Mouse (Mus musculus): ENCODE data around the gene Alg2.

The Alg2 gene

DNA sequence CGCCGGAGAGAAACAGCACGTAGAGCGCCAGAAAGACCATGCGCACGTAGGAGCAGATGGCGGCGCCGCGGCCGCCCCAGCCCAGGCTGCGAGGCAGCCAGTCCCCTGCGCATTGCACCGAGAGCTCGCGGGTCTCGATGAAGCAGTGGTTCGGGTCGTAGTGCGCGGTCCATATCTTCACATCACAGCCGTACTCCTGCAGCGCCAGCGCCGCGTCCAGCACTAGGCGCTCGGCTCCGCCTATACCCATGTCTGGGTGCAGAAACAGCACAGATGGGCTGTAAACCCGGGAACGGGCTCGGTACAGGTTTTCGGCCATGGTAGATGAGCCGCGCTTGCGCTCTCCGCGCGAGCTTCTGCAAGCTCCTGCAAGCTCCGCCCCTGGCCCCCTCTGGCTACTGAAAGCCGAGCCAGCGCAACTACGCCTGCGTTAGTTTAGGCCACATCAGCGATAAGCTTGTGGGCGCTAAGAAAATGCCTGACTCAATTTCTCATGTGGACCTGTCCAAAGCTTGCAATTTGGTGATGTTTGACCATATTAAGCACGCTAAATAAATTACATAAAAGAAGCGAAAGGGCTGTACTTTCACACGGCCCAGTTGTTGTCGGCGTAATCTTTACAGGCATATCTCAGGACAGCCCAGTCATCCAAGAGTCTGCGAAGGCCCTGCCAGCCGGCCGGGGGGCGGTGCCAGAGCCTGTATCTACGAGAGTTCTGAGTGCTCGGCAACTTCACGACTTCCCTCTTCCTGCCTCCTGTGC is at the start of gene Alg2, which contains the start of gene Sec61b:
Gene Alg2 (minus strand): TSS at position 366 of the 762 bp plus-strand sequence.
Gene Sec61b (plus strand): TSS at position 691 of the 762 bp plus-strand sequence.
- DNase-seq (ENCODE audit: low read depth, low spot score), result peak; percentile 98

DNA sequence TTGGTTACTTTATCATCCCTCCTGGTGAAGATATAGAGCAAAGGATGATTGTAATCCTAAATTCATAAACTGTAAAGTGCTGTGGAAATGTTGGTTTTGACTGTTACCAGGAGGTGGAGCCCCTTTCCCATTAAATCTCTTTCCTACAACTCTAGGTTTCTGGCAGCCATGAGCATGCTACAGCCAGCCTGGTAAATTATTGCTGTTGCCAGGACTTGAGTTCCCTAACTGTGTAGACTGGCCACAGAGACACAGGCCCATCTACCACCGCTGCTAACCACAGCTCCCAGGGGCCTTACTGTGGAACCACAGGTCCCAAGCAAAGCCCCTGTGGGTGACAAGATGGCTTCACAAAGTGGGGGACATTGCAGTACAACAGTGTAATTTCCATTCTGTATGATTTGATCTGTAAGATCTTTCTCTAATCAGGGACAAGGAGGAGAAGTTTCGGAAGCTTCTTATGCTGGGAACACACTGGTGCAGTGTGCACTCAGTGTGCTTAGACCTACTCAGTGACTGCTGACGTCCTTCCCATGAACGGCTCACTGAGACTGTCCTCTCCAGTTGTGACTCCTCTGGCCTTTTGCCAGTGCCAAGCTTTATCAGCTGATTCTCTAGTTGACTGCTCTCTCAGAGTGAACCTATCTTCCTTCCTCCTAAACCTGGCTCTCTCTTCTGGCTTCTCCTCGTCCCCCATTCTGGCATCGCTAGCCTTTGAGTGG is 47.9 kb upstream of the Alg2 start:
- DNase-seq (ENCODE audit: low read depth, low spot score), result no peak

DNA sequence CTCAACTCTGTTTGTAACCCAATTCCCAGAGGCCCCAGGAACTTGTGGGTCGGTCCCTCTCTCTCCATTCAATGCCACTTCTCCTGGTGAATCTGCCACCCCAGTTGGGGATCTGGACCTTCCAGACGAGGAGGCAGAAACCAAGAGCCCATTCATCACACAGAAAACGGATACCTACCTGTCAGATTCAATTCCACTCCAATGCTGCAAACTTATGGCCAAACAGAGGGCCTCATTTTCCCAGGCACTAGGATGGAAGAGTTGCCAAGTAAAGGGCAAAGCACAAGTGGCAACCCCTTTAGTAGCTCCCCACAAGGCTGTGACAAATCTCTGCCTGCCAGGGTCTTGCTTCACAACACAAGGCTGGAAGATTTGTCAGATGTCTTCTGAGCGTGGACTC is 45.9 kb upstream of the Alg2 start:
- DNase-seq (ENCODE audit: low read depth, low spot score), result no peak

DNA sequence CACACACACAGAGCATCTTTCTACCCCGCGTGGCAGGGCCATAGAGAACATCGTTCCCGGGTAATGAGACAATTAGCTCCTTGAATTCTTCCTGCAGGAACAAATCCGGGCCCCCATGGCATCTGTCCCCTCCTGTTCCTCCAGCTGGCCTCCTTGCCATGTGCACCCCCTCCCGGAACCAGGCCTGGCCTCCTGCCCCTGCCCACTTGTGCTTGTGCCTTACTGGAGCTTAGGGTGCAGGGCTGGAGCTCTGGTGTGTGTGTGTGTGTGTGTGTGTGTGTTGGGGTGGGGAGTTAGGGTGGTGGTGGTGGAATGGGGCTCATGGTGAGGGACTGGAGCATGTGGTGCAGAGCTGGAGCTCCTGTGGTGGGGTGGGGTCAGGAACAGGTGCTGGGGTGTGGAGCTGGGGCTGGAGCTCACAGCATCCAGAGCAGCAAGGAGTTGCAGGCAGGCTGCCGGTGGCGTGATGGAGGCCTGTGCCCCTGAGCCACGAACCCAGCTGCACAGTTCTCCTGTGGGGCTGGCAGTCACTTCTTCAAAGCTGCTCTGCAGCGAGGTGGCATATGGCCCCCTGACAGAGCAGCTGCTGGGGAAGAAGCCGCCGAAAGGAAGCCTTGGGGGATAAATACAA is 44.5 kb upstream of the Alg2 start:
- no peak for DNase-seq (ENCODE audit: low read depth, low spot score)

DNA sequence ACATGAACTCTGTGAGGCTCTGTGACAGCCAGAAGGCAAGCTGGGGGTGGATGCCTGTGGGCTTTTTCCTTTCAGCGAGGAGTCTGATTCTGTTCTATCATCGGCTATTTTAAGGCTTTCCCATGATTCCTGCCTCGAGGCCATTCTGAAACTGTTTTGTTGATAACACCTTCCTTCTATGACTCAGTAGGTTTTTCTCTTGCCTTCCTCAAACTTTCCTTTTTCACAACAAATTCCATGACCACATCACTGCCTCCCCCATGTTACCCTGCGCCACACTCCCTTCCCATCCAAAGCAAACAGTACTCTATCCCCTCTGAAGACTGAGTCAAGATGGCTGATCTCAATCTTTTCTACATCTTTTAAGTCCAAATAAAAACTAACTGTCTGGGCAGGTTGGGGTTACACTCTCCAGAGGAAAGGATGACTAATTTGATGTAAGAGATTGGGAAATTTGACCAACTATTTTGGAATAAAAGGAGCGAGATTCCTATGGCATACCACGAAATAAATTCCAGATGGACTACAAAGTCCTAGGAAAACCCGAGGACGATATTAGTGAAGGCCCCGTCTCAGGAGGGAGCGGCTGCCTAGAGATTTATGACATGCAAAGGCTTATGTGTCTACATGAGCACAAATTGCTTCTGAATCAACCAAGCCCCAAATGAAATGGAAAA is 30.8 kb upstream of the Alg2 start:
- no peak for DNase-seq (ENCODE audit: low read depth, low spot score)

DNA sequence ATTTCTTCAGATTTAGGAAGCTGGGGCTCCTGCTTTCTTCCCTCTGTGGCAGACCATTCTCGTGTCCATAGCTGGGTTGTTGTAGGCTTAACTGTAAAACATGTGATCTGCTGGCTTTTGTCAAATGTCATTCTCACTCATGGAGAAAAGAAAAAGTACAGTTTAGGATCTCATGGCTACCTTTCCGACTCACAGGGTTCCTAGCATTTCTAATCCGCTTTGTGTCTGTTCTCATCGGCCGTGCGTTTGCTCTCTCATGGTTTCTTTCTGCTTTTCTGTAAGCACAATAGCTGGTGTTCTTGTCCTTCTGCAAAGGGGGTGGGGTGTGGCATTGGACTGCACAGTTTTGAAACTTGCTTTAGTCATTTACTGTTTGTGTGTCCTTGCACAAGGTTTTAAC is 28.9 kb upstream of the Alg2 start:
- DNase-seq (ENCODE audit: low read depth, low spot score), result no peak

DNA sequence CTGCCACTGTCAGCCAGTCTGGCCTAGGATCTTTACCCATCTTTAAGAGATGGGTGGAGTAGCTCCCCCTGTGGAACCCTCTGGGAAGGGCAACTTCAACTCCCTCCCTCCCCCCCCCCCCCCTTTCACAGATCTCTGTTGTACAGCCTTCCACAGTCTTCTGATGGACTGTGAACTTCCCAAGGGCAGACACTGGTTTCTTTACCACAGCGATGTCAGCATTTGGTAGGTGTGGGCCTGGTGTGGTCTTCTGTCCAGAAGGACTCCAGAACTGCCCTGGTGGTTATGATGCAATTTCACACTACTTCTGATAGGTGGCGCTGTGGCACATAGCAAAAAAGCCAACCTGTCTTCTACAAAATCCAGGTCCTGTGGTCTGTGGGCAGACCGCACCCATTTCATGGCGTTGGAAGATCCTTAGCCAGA is 28.4 kb upstream of the Alg2 start:
- peak; percentile 49 for DNase-seq (ENCODE audit: low read depth, low spot score)

DNA sequence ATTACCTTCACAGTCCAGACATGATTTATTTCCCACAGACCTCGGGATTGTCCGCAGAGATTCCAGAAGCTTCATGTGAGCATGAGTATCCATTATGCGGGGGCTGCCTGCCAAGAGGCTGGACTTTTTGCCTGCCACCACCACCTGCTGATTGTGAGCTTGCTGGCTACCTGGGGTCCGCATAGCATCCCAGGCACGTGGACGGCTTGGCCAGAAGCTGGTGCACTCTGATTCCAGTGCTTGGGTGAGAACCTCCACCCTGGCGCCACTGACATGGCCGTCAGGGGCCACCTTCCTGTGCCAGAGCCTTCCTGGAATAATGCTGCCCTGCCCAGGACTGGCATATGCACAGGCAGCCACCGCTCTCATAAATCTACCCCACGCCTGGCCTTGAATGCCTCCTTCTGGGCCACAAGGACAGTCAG is 25.0 kb upstream of the Alg2 start:
- no peak for DNase-seq (ENCODE audit: low read depth, low spot score)

DNA sequence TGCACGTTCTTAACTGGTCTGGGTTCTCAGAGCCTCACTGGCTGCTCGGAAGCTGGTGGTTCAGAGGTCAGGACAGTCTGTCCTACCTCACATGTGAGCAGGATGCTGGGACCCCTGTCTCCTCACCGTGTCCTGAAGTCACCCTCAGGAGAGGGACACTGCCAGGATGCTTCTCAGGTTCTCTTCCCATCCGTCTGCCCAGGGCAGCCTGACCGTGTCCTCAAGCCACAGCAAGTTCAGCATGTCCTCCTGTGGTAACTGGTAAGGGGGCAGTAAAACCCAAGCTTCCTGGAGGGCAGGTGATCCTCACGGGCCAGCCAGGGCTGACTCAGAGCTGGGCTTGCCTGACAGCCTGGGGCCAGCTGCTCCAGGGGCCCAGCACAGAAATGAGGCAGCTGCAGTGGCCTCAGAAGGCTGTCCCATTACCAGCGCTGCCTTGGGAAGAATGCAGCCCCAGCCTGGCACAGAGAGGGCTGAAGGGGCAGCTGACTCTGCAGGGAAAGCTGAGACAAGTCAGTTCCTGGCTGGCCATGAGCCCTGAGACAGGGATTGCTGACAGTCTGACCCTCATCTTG is 23.8 kb upstream of the Alg2 start:
- peak; percentile 5 for DNase-seq (ENCODE audit: low read depth, low spot score)

DNA sequence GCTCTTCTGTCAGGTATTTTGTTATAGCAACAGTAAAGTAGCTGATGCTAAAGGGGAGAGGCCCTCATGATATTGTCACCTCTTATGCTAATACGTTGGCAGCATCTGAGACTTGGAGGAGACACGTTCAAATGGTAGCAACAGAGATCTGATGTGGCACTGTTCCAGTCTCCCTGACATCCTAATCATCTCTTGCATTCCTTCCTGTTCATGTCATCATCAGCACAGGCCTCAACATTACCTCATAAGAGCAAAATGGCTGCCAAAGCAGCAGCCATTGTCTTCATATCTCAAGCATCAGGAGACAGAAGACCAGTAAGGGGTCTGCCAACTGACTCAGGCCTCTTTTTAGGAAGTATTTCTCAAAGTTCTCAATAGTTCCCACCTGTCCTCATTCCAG is 20.6 kb upstream of the Alg2 start:
- no peak for DNase-seq (ENCODE audit: low read depth, low spot score)

DNA sequence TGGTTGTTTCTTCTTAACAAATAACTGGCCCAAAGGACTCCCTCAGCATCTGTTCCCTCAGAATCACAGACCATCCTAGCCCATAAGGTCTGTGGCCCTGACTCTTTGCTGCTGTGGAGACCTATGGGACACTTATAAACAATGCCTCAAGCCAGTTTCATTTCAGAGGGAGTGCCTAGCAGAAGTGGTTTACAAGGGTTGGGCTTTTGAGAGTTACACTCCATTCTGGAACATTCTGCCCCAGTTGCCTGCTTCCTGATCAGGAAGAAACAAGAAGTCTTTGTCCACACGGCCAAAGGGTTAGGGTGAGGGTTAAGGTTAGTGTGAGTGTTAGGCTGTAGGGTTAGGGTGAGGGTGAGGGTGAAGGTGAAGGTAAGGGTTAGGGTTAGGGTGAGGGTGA is 20.0 kb upstream of the Alg2 start:
- DNase-seq (ENCODE audit: low read depth, low spot score), result no peak

DNA sequence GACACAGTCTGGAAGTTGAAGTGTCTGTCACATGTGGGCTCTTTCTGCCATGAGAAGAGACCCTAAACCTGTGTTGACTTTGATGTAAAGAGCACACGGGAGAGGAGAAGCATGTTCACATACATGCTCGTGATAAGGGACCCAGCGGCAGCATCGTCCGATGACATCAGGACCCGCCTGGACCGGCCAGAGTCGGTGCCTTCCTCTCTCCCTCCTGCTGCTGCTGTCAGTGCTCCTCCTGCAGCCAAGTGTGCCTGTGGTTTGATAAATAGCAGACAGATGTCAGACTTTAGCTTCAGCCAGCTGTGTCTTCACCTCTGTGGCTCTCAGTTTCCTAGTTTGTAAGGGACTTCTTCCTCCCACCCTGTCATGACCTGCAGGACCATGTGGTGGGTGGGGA is 19.3 kb upstream of the Alg2 start:
- no peak for DNase-seq (ENCODE audit: low read depth, low spot score)

DNA sequence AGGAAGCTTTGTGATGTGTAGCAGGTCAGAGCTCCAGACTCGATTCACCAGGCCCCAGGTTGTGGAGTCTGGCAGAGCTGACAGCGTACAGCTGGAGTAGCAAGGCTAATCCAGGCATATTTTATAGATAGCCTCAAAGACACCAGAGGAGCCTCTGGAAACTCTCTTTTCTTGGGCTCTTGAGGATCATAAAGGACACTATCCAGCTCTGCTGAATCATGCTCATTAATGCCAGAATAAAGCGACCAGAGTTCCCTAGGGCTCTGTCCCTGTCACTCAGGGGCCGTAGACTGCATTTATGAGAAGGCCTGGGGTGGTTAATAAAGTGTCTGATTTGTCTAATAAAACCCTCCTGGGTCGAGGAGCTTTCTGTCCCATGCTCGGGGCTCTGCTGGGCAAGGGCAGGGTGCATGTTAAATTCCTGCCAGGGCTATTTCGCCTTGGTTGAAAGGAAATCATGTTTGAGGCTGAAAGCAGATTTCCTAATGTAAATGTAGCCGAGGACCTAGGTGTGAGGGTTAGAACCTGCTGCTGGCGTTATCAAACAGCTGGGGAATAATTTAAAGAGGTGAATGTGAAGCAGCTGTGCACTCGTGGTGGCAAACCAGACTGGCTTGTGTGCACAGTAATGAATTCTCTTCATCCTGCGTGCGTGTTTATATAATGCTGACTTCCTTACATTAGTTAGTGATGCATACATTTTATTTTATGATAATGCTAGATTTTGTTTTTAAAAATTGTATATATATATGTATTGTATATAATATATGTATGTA is 18.4 kb upstream of the Alg2 start:
- DNase-seq (ENCODE audit: low read depth, low spot score), result no peak

DNA sequence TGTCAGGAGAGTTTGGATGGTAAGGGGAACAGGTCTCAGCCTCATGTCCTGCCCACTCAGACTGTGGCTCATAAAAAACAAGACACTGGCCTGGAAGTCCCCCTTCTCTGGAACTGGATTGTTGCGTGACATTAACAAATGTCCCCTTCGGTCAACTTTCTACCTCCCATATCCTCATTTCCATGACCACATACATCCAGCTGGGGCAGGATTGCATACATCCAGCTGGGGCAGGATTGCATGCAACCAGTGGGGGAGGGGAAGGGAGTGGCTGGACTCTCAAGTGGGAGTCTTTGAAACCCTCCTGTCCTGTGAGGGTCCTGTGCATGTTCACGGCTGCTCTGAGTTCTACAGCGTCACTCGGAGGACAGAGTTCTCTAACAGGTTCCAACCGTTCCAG is 17.1 kb upstream of the Alg2 start:
- DNase-seq (ENCODE audit: low read depth, low spot score), result no peak

DNA sequence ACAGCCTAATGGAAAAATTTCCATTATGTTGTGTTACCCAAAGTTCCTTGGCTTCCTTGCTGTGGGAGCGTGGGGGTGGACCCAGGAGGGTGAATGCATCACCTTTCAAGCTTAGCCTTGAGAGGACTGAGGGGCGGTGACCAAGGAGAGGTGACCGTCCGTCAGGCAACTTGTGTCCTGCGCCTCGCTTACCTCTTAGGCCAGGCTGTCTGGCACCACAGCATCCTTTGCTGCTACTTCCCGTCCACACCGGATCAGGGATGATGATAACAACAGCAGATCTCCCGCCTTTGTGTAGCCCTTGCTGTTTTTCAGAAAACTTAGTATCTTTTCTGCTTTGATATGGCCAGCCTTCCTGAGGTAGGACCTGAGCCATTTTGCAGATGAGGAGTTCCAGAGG is 6.4 kb upstream of the Alg2 start:
- DNase-seq (ENCODE audit: low read depth, low spot score), result no peak

DNA sequence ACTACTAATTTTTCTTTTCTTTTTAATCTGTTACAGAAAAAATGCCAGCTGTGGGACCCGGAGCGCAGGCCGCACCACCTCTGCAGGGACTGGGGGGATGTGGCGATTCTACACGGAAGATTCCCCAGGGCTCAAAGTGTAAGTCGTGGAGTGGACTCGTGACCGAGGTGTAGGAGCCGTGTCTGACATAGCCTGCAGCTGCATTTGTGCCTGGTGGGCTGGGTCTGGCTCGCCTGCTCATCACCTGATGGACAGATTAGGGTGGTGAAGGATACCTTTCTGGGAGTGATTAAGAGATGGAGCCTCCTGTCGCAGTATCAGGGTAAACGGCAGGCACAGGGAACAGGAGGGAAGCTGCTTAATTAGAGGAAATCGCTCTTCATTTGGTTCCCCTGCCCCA is 6.0 kb upstream of the Alg2 start:
- no peak for DNase-seq (ENCODE audit: low read depth, low spot score)

DNA sequence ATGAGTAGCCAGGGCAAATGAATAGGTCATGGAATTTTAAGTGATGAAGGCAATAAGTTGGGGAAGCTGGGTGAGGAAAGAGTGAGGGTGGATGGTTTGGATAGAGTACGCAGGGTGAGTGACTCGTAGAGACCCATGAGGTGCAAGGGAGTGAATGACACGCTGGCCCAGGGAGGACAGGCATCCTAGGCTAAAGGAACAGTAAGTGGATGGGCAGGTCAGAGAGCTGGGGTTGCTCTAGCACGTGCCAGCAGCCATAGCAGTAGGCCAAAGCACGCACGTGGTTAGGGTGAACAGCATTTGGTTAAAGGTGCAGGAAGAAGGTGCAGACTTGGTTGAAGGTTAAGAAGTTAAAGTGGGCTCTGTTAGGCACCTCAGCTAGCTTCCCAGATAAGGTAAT is 3.4 kb upstream of the Alg2 start:
- no peak for DNase-seq (ENCODE audit: low read depth, low spot score)

DNA sequence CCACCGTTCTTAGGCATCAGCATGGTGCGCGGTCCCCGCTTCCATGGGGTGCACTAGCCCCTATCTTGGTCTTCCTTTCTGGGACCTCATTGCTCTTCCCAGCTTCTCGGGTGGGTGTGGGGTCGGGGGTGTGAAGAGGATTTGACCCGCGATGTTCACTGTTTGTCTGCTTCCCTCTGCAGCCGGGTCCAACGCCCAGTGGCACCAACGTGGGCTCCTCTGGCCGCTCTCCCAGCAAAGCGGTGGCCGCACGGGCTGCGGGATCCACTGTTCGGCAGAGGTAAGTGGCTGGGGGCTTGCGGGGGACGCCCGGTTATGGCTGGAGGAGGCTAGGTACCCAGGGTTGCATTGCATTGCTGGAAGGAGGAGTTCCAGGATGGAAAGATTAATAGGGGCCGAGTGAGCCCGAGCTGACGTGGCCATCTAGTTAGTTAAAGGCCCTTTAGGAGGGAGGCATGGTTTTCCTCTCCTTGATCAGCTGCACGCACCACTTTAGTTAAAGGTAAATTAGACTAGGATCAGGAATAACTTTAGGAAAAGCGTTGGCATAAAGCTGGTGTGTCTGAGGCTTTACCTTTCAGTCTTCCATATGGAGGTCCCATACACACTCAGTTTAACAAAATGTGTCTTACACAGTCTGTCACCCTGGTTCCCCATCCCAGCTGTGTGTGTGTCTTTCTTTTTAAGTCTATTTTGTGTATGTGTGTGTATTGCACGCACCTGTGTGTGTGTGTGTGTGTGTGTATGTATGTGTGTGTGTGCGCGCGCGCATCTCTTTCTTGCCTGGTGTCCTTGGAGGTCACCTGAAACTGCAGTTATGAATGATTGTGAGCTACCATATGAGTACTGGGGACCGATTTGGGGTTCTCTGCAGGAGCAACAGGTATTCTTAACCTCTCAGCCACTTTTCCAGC is 854 bp upstream of the Alg2 start:
- DNase-seq (ENCODE audit: low read depth, low spot score), result peak; percentile 21

DNA sequence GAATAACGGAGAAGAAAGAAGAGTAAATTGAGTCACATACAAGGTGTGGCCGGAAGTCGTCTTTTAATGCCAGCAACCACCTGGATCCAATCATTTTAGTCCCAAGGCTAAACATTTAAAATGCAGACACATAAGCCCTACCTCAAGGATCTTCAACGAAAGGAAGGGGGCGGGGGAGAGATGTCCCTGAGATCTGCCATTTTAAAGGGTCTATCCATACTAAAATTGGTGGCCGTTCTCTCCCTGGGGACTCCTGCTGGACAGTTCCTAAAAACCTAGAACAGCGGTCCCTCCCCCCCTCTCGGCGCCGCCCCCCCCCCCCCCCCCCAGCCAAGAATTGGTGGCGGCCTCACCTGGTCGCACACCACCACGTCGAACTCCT is 556 bp downstream of the Alg2 start:
- DNase-seq (ENCODE audit: low read depth, low spot score), result no peak

DNA sequence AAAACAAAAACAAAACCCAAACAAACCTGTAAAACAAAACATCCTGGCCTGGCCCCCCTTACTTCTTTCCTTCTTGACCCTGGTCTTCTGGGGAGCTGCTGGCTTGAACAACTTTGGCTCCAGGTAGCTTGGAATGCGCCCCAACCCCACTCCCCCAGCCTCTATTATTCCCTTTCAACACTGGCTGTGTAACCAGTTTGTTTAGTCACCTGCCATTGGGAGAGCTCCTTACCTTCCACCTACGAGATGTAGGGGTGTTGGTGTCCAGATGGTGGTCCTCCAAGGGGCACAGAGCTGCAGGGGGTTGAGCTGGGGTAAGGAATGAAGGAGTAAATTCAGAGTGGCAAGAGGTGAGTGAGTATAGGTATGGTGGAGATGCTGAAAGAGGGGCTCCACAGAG is 6.9 kb downstream of the Alg2 start:
- no peak for DNase-seq (ENCODE audit: low read depth, low spot score)

Data from CD4-positive helper T cell, adult 2 months (primary cell).